Comparison of ENCODE assay signal across 12 mouse cellular contexts in genomic region chr4:94349273-94349672, GRCm38 (mm10).
DNase-seq lines count a peak whose midpoint lies in the region; ATAC-seq and TF ChIP-seq lines count a peak whose summit lies in the region.
"Had no signal": no experiment of that assay in that cellular context is flagged by ENCODE, and none has a peak within 500 bp of the region (broad histone marks: within the 10 kb centered on the region; RNA-seq: fewer than 3 reads in every experiment).

No protein-coding gene starts in this region.

- H3K36me3 ChIP-seq in hindbrain, embryonic 14.5 days (replicated peaks; ENCODE audit: control insufficient read depth, insufficient read depth), result no peaks in the 10 kb centered on the region
- no peaks in the 10 kb centered on the region for H3K36me3 ChIP-seq in hindbrain, embryonic 10.5 days
- no peaks in the 10 kb centered on the region for H3K36me3 ChIP-seq in lung, embryonic 14.5 days (ENCODE audit: insufficient read depth)
- no peaks in the 10 kb centered on the region for H3K36me3 ChIP-seq in limb, embryonic 10.5 days
- H3K36me3 ChIP-seq: limb, embryonic 13.5 days; neural tube, embryonic 12.5 days had no signal

- 45% methylated on average over 1 of the region's 1 CpGs for WGBS in hindbrain, embryonic 14.5 days
- WGBS in hindbrain, embryonic 10.5 days, result 51% methylated on average over 1 of the region's 1 CpGs
- WGBS in lung, embryonic 14.5 days, result 55% methylated on average over 1 of the region's 1 CpGs
- WGBS in limb, embryonic 10.5 days, result 47% methylated on average over 1 of the region's 1 CpGs

- no peak for TF ChIP-seq POLR2A in brain, embryonic 14.5 days (IDR thresholded peaks at IDR 0.05; ENCODE audit: borderline replicate concordance, extremely low read depth, insufficient read depth, insufficient read length, poor library complexity, severe bottlenecking)

- no peaks in the 10 kb centered on the region for H3K27me3 ChIP-seq in hindbrain, embryonic 14.5 days (ENCODE audit: control insufficient read depth, insufficient read depth, low read length)
- no peaks in the 10 kb centered on the region for H3K27me3 ChIP-seq in hindbrain, embryonic 10.5 days (ENCODE audit: insufficient read depth, poor library complexity, severe bottlenecking)
- H3K27me3 ChIP-seq in lung, embryonic 14.5 days (ENCODE audit: insufficient read depth, low read length), result no peaks in the 10 kb centered on the region
- no peaks in the 10 kb centered on the region for H3K27me3 ChIP-seq in limb, embryonic 10.5 days (ENCODE audit: low read depth, poor library complexity, severe bottlenecking)
- H3K27me3 ChIP-seq: limb, embryonic 13.5 days; neural tube, embryonic 12.5 days had no signal

- no peak for ATAC-seq in hindbrain, embryonic 14.5 days (ENCODE audit: low FRiP score)
- ATAC-seq in lung, embryonic 14.5 days (ENCODE audit: insufficient read depth), result no peak

- H3K4me1 ChIP-seq in hindbrain, embryonic 14.5 days (replicated peaks; ENCODE audit: control insufficient read depth, insufficient read depth, low read length), result no peaks in the 10 kb centered on the region
- no peaks in the 10 kb centered on the region for H3K4me1 ChIP-seq in hindbrain, embryonic 10.5 days (replicated peaks)
- H3K4me1 ChIP-seq in lung, embryonic 14.5 days (ENCODE audit: insufficient read depth), result no peaks in the 10 kb centered on the region
- H3K4me1 ChIP-seq in limb, embryonic 10.5 days, result no peaks in the 10 kb centered on the region
- H3K4me1 ChIP-seq: limb, embryonic 13.5 days; neural tube, embryonic 12.5 days had no signal

- no peak overlapping the region for H3K27ac ChIP-seq in hindbrain, embryonic 14.5 days
- H3K27ac ChIP-seq in hindbrain, embryonic 10.5 days, result no peak overlapping the region
- H3K27ac ChIP-seq in lung, embryonic 14.5 days (ENCODE audit: low read depth), result no peak overlapping the region
- no peak overlapping the region for H3K27ac ChIP-seq in limb, embryonic 10.5 days
- H3K27ac ChIP-seq: limb, embryonic 13.5 days; neural tube, embryonic 12.5 days had no signal

- no peak overlapping the region for H3K9ac ChIP-seq in hindbrain, embryonic 14.5 days
- H3K9ac ChIP-seq in lung, embryonic 14.5 days, result no peak overlapping the region
- H3K9ac ChIP-seq: limb, embryonic 13.5 days; neural tube, embryonic 12.5 days had no signal

- peak; percentile 13; the same call in 1 of the 2 replicates for TF ChIP-seq CTCF in lung, embryonic 14.5 days (IDR thresholded peaks at IDR 0.05; ENCODE audit: low read depth)
- peak; percentile 42; the same call in 1 of the 2 replicates for TF ChIP-seq CTCF in brain, embryonic 14.5 days (IDR thresholded peaks at IDR 0.05; ENCODE audit: borderline replicate concordance, extremely low read depth, insufficient read depth, insufficient read length)

- peak; percentile 60 for DNase-seq in hindbrain, embryonic 14.5 days (ENCODE audit: low spot score)
- no peak for DNase-seq in hindbrain, embryonic 10.5 days (ENCODE audit: low spot score)
- peak; percentile 8 for DNase-seq in lung, embryonic 14.5 days
- no peak for DNase-seq in lung, postnatal 36 days
- peak; percentile 64 for DNase-seq in brain, embryonic 14.5 days (ENCODE audit: low read depth)
- peak; percentile 60 to 62 for DNase-seq in right cerebral cortex, postnatal 10 days (ENCODE audit: low spot score in 2 of 2)
- DNase-seq in cerebellum, adult 11-12 months, result no peak
- no peak for DNase-seq in limb, embryonic 10.5 days (ENCODE audit: low spot score)
- DNase-seq: lung, postnatal 4 days; thymus, postnatal 4 days had no signal

- no peaks in the 10 kb centered on the region for H3K9me3 ChIP-seq in hindbrain, embryonic 14.5 days (ENCODE audit: control insufficient read depth, low read length)
- H3K9me3 ChIP-seq in hindbrain, embryonic 10.5 days, result no peaks in the 10 kb centered on the region
- no peaks in the 10 kb centered on the region for H3K9me3 ChIP-seq in lung, embryonic 14.5 days (ENCODE audit: low read depth, low read length)
- no peaks in the 10 kb centered on the region for H3K9me3 ChIP-seq in limb, embryonic 10.5 days (replicated peaks)
- H3K9me3 ChIP-seq: limb, embryonic 13.5 days; neural tube, embryonic 12.5 days had no signal

- no peak overlapping the region for H3K4me3 ChIP-seq in hindbrain, embryonic 14.5 days (replicated peaks; ENCODE audit: low read length)
- H3K4me3 ChIP-seq in hindbrain, embryonic 10.5 days, result no peak overlapping the region
- no peak overlapping the region for H3K4me3 ChIP-seq in lung, embryonic 14.5 days (ENCODE audit: low read depth, low read length)
- H3K4me3 ChIP-seq in limb, embryonic 10.5 days, result no peak overlapping the region
- H3K4me3 ChIP-seq: limb, embryonic 13.5 days; neural tube, embryonic 12.5 days had no signal

- H3K4me2 ChIP-seq in hindbrain, embryonic 14.5 days (replicated peaks), result no peak overlapping the region
- H3K4me2 ChIP-seq in lung, embryonic 14.5 days, result no peak overlapping the region
- H3K4me2 ChIP-seq: limb, embryonic 13.5 days; neural tube, embryonic 12.5 days had no signal

Comparison
In these comparisons a context has a peak if more than half of its experiments do, and no peak if none do; other contexts are left out.
1. DNase-seq: peak in hindbrain, embryonic 14.5 days (single experiment), lung, embryonic 14.5 days (single experiment), brain, embryonic 14.5 days (single experiment) and right cerebral cortex, postnatal 10 days (2 of 2); none in hindbrain, embryonic 10.5 days (single experiment), lung, postnatal 36 days (single experiment), cerebellum, adult 11-12 months (single experiment) and limb, embryonic 10.5 days (single experiment).